Mouse (Mus musculus): ENCODE results near the gene Slc47a2. TPM values are rescaled to one million over a fixed set of nuclear protein-coding genes. Genes with fewer than 3 reads are reported as not detected.

The Slc47a2 gene
- total and polyA plus RNA-seq, 3 experiments = 0.15 to 0.25 TPM; not detected in 1

- Histone ChIP-seq H3K9ac (ENCODE audit: control insufficient read depth, low read depth, low read length, poor library complexity, severe bottlenecking) (no peak overlapping the region), H3K27ac (ENCODE audit: control insufficient read depth, low read depth, low read length) (no peak overlapping the region), H3K27me3 (ENCODE audit: control insufficient read depth in 1 of 2, insufficient read depth in 2 of 2, low read length in 2 of 2) (peaks cover 7 to 12% of the 10 kb centered on the region in 2 experiments), H3K9me3 (replicated peaks; ENCODE audit: insufficient read depth, low read length) (no peaks in the 10 kb centered on the region), H3K4me3 (ENCODE audit: control insufficient read depth in 1 of 2, insufficient read depth in 1 of 2, low read depth in 2 of 2, low read length in 2 of 2) (no peak overlapping the region), H3K79me2 (ENCODE audit: control insufficient read depth, insufficient read depth, low read length, poor library complexity) (no peaks in the 10 kb centered on the region), H3K4me1 (ENCODE audit: control insufficient read depth in 1 of 2, insufficient read depth in 2 of 2, low read length in 2 of 2) (peaks cover 0 to 7% of the 10 kb centered on the region in 2 experiments; a peak in 1 of 4 replicates), H3K36me3 (ENCODE audit: control insufficient read depth in 1 of 2, insufficient read depth in 2 of 2, low read length in 2 of 2) (no peaks in the 10 kb centered on the region)
- DNase-seq (ENCODE audit: low read depth, low spot score) = no peak
- TF ChIP-seq EP300 (IDR thresholded peaks at IDR 0.05; ENCODE audit: low read depth in 1 of 2, low read length in 2 of 2) (0 out of 4 replicates have a peak, but pooled peaks of 1 of the 2 experiments have one; percentile 9), GATA1 (IDR thresholded peaks at IDR 0.05; ENCODE audit: low read depth, low read length) (no peak)
Observed at GRCm38 (mm10) chr11:61381272-61381671, 38.6 kb upstream of the Slc47a2 start.

DNA sequence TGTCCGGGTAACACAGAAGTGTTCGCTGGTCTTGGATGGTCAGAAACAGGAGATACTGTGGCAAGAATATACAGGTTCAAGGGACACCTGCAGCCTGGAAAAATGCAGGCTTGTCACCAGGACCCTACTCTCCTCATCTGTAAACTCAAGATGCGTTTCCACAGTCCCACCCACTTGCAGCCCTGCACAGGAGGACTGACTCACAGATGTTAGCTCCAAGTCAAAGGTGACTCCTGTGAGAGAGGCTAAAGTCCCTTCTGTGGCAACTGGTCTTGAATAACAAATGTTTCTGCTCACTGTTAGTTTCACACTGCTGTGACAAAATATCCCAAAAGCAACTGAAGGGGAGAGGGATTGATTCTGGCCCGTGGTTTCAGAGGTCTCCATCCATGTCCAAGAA is 36.0 kb upstream of the Slc47a2 start:
- no peak overlapping the region for H3K27ac ChIP-seq (ENCODE audit: control insufficient read depth, low read depth, low read length)
- no peak overlapping the region for H3K4me3 ChIP-seq (ENCODE audit: control insufficient read depth in 1 of 2, insufficient read depth in 1 of 2, low read depth in 2 of 2, low read length in 2 of 2)
- H3K9me3 ChIP-seq (replicated peaks; ENCODE audit: insufficient read depth, low read length) = no peaks in the 10 kb centered on the region
- H3K9ac ChIP-seq (ENCODE audit: control insufficient read depth, low read depth, low read length, poor library complexity, severe bottlenecking) = no peak overlapping the region
- H3K36me3 ChIP-seq (ENCODE audit: control insufficient read depth in 1 of 2, insufficient read depth in 2 of 2, low read length in 2 of 2) = no peaks in the 10 kb centered on the region
- H3K27me3 ChIP-seq (ENCODE audit: control insufficient read depth in 1 of 2, insufficient read depth in 2 of 2, low read length in 2 of 2) = peaks cover 8 to 15% of the 10 kb centered on the region in 2 experiments
- no peaks in the 10 kb centered on the region for H3K79me2 ChIP-seq (ENCODE audit: control insufficient read depth, insufficient read depth, low read length, poor library complexity)
- TF ChIP-seq RCOR1 (IDR thresholded peaks at IDR 0.05; ENCODE audit: low read depth, low read length) (no peak), NRF1 (IDR thresholded peaks at IDR 0.05; ENCODE audit: insufficient read depth, low read depth, low read length, poor library complexity, severe bottlenecking) (no peak), GABPA (IDR thresholded peaks at IDR 0.05; ENCODE audit: low read depth, low read length) (no peak), MYB (IDR thresholded peaks at IDR 0.05; ENCODE audit: low read depth, low read length) (no peak), EP300 (IDR thresholded peaks at IDR 0.05; ENCODE audit: low read depth in 1 of 2, low read length in 2 of 2) (no peak), ZNF384 (IDR thresholded peaks at IDR 0.05; ENCODE audit: low read depth, low read length) (no peak), POLR2AphosphoS5 (IDR thresholded peaks at IDR 0.05; ENCODE audit: borderline replicate concordance, low read depth, low read length) (no peak), MYC (IDR thresholded peaks at IDR 0.05; ENCODE audit: low read depth, low read length) (no peak), HCFC1 (IDR thresholded peaks at IDR 0.05; ENCODE audit: low read depth, low read length) (no peak), CHD2 (IDR thresholded peaks at IDR 0.05; ENCODE audit: low read length) (no peak), TBP (IDR thresholded peaks at IDR 0.05; ENCODE audit: low read depth, low read length) (no peak), POLR2A (IDR thresholded peaks at IDR 0.05; ENCODE audit: control insufficient read depth in 1 of 2, insufficient read depth in 1 of 2, low read depth in 1 of 2, low read length in 2 of 2, poor library complexity in 1 of 2) (no peak), MAZ (IDR thresholded peaks at IDR 0.05; ENCODE audit: low read depth, low read length) (no peak), CTCF (IDR thresholded peaks at IDR 0.05 in 2 of 3, conservative IDR thresholded peaks at IDR 0.05 in 1 of 3; ENCODE audit: control insufficient read depth in 1 of 3, insufficient read depth in 1 of 3, low read depth in 2 of 3, low read length in 3 of 3, poor library complexity in 1 of 3, severe bottlenecking in 1 of 3) (no peak), ZMIZ1 (IDR thresholded peaks at IDR 0.05; ENCODE audit: low read depth, low read length) (no peak)
- H3K4me1 ChIP-seq (ENCODE audit: control insufficient read depth in 1 of 2, insufficient read depth in 2 of 2, low read length in 2 of 2) = no peaks in the 10 kb centered on the region
- DNase-seq (ENCODE audit: low read depth, low spot score) = no peak

All from MEL (cell line).